Mouse (Mus musculus) C2C12 (cell line): ENCODE results near the gene Aldh3b2.

Source experiments
- CEBPB ChIP-seq: IDR thresholded peaks from one replicate; pipeline ENCODE4 v1.6.1; 2011; ENCODE audit warnings: low read depth, mild to moderate bottlenecking, control low read depth, moderate library complexity
- CTCF ChIP-seq: IDR thresholded peaks from one replicate; pipeline ENCODE4 v1.5.1; 2011; ENCODE audit not compliant: control insufficient read depth, insufficient read depth, insufficient read length
- FOSL1 ChIP-seq: IDR thresholded peaks from one replicate; pipeline ENCODE4 v1.8.0; 2011; ENCODE audit warnings: mild to moderate bottlenecking, low read length; ENCODE audit not compliant: poor library complexity, insufficient read depth, severe bottlenecking
- MAX ChIP-seq: IDR thresholded peaks from one replicate; pipeline ENCODE4 v1.6.1; 2011; ENCODE audit warnings: mild to moderate bottlenecking, control low read depth
- MYOD1 ChIP-seq: IDR thresholded peaks from one replicate; pipeline ENCODE4 v1.6.1; 2011; ENCODE audit warnings: low read depth; ENCODE audit not compliant: control insufficient read depth, insufficient read length
- MYOG ChIP-seq: IDR thresholded peaks from one replicate; pipeline ENCODE4 v1.6.1; 2011; ENCODE audit not compliant: control insufficient read depth, insufficient read length; ENCODE audit errors: extremely low read depth
- USF1 ChIP-seq: IDR thresholded peaks from one replicate; pipeline ENCODE4 v1.6.1; 2011; ENCODE audit warnings: low read depth, mild to moderate bottlenecking, control low read depth, moderate library complexity

GRCm38 (mm10) chr19:3948546-3948945 is 23.6 kb upstream of the Aldh3b2 start:
- TF ChIP-seq CEBPB, result no peak
- TF ChIP-seq USF1, result no peak
- no peak for TF ChIP-seq CTCF
- no peak for TF ChIP-seq MAX
- no peak for TF ChIP-seq MYOG
- TF ChIP-seq MYOD1, result no peak
- TF ChIP-seq FOSL1, result no peak
